Mouse (Mus musculus) cerebellum, adult 11 months (tissue): ENCODE measurements at regions not wholly inside any gene's neighbourhood (a gene's known extent, or its start where the extent isn't known, plus 50 kb on each side); places are given as distances from the start of the nearest gene placed in this dataset.

Source experiments
- DNase-seq: peaks from one replicate; pipeline ENCODE4 v3.0.0; 2022

DNA sequence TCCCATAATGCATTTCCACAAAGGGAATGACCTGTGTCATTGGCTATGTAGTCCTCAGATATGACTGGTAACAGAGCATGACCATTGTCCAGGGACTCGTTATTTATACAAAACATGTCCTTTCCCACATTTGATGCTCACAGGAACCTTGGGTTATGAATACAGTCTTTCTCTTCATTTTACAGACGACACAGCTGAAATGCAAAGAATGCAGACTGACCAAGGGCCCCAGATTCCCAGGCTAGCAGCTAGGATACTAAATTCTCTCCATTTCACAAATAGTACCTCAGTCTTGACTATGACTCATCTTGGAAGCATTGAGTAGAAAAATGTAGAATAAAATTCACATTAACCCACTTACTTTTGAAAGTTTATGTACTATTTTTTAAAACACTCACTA, 182.7 kb upstream of the Sox4 start:
- no peak for DNase-seq

DNA sequence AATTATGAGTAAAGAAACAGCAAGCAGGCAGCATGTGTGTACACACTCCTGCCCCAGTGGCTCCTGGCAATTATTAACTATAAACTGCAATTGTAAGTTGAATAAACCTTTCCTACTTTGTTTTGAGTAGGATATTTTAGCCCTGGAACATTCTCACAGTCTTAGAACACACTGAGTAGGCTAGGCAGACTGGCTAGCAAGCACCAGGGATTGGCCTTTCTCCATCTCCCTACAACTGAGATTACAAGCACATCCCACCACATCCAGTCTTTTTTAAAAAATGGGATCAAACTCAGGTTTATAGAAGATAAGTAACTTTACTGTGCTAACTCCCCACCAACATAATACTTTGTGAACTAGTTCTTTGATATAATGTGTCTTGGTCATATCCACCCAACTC, 174.0 kb upstream of the Sox4 start:
- DNase-seq, result no peak

DNA sequence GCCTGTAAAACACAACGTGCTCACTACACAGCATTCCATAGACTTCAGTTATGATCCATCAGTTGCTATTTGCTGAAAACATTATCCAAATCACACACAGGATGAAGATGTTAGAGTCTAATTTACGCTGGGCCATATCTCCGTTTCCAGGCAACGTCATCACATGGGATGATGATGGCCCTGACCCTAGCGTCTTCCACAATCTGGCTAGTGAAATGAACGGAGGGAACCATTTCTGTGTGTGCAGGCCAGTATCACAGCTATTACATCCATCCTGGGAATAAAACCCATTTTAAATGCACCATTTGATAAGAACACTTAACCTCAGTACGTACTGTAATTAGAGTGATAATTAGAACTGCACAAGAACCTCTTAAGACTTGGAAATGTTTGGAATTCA, 170.0 kb upstream of the Sox4 start:
- no peak for DNase-seq

DNA sequence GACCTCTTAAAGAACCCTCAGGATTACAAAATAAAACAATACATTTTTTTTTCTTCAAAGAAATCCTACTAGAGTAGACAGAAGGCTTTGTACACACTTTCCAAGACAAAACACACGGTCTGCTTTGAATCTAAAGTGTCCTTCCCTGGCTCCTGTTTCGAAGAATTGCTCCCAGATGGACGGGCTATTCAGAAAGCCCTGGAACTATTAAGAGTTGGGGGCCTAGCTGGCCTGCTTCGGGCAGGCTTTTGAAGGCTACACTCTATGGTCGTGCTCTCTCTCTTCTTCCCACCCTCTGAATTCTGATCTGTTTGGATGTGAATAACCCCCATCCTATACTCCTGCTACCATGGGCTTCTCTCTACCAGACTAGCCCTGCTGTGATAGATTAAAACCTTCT, 167.6 kb upstream of the Sox4 start:
- no peak for DNase-seq

DNA sequence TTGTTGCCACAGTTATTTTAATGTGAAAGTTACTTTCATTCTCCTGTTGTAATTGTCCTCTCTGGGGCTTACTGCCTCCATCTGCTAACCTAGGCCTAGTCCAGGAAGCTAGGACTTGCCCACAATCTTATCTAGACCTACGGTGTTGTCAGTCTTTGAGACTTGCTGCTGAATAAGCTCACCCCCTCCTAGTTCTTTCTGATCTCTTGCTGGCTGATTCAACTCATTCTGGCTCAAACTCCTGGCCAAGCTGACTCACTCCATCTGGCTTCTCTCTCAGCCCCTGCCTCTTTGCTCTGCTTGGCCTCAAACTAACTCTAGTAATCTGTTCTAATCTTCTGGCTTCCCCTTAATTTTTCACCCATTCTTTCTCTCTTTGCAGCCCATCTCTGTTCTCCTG, 165.8 kb upstream of the Sox4 start:
- DNase-seq, result no peak

DNA sequence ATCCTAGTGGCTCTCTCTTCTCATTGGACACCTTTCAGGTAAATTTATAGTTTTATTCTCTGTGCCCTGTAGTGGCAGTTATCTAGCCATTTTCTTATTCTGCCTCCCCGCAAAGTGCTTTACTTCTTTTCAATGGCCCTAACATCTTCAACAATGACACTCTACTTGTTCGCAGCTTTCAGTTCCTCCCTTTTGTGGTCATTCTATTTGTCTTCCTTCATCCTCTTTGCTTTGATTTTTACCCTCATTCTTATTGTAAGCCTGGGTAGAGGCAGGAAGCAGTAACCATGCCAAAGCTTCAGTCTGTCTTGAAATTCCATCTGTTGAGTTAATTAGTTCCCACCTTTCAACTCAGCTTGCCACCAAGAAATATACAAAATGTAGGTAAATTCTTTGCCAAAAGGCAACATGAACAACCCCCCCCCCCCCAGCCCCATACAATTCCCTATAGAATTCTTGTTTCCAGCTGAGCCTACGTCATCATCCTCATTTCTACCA, 161.5 kb upstream of the Sox4 start:
- DNase-seq, result no peak

DNA sequence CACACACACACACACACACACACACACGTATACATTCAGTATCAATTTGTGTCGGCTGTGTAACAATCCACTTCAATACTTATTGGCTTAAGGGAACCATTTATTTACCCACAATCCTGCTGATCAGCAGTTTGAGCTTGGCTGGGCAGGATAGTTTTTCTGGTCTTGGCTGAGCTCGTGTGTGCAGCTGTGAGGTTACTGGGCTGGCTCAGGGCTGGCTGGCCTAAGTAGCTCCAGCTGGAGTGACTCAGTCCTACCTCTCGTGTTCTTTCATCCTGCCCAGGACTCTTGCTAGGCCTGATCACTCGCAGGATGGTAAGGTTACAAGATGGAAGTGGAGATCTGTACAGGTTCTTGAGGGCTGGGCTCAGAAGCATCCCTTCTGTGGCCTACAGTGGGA, 156.6 kb upstream of the Sox4 start:
- DNase-seq, result no peak

DNA sequence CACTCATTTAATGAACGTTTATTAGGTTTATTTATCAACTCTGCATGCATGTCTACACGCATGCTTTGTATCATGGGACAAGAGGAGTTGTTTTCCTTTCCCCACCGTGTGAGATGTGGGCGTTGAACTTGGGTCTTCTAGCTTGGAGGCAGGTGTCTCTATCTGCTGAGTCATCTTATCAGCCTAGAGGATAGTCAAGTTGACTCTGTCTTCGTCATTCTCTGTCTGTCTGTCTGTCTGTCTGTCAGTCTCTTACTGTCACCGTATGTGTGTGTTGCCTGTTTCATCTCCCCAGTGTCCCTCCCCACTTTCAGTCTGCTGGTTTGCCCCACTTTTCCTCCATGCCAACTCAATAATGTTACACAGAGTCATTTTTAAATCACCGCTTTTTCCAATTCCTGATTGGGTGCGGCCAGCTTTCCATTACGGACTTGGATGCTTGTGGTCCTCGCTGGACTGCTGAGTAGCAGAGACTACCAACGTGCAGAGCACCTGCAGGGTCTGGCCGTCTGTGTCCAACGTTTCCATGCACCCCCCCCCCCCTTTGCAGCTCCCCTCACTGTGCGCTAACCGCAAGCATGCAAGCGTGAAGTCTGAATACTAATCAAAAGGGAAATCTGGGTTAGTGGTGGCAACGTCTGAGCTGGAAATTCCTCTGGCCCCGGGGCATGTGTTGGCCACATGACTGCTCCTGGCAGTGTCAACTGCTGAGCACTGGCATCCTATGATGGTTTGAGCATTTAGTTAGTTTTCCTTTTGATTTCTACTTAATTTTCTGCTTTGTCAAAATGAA, 155.7 kb upstream of the Sox4 start:
- no peak for DNase-seq

DNA sequence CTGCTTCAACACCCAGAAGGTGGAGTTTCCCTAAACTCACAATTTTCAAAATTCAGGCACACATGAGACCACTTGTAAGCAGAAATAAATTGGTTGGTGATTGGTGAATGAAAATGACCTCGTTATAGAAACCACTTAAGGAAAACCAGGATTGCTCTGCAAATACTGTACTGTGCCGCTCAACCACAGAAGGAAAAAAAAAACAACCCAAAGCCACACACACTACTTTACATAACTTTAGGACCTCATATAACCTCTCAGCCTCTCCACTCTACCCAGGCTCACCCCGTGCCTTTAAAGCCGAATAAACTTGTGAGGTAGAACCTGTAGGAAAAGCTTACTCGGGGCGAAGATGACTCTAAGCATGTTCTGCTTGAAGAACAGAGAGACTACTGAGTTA, 154.7 kb upstream of the Sox4 start:
- no peak for DNase-seq

DNA sequence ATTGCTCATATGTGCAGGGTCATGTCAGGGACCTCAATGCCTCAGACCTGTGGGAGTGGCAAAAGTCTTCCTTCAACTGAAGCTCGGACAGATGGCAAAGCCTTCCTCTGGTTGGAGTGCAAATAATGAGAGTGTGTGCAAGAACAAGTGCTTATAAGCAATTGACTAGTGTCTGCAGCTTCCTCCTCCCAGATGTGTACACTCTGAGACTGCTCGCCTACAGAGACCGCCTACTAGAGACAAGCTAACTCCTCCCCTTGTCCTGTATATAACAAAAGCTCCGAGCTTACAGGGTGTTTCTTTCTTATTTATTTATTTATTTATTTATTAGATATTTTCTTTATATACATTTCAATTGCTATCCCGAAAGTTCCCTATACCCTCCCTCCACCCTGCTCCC, 138.7 kb upstream of the Sox4 start:
- DNase-seq, result no peak

DNA sequence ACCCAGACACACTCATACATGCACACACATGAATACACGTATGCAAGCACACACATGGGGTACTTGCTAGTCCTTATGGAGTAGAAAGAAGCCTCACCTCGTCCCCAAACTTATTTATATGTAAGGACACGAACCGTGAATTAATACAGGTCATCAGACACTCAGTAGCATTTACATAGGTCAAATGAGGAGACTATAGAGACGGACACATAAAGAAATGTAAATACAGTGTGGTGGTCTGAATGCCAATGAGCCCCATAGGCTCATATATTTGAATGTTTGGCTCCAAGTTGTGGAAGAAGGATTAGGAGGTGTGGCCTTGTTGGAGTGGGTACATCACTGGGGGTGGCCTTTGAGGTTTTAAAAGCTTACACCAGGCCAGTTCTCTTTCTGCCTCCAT, 133.3 kb upstream of the Sox4 start:
- no peak for DNase-seq

DNA sequence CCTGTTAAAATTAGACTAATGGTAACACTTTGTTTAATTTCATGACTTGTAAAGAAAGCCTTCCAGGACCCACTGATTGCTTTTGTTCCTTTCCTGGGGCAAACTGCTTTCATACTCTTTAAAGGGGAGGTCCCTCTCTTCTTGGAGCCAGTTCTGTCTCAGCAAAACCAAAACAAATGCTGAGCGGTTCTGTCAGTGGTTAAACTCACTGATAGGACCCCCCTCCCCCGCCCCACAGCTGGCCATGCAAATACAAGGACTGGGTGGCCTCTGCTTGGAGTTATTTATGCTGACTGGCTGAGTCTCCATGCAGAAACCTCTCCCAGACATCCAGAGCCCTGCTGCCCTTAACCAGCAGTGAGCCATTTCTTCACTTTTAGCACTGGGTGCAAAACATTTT, 127.6 kb upstream of the Sox4 start:
- DNase-seq, result no peak

DNA sequence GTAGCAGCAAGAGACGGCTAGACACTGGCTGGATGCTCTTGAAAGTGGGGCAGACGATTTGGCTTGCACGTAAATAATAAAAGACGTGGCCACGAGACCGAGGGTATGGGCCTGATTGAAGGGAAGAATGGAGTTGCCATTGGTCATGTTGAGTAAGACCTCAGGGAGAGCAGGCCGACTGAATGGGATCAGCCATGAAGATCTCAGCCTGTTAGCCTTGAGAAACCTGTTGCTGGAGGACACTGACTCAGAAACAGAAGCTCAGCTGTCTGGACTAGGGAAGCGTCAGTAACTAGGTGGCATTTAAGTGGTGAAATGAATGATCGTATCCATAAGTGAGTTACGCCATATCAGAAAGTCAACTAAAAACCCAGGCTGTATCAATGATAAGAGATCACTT, 126.3 kb upstream of the Sox4 start:
- DNase-seq, result no peak

DNA sequence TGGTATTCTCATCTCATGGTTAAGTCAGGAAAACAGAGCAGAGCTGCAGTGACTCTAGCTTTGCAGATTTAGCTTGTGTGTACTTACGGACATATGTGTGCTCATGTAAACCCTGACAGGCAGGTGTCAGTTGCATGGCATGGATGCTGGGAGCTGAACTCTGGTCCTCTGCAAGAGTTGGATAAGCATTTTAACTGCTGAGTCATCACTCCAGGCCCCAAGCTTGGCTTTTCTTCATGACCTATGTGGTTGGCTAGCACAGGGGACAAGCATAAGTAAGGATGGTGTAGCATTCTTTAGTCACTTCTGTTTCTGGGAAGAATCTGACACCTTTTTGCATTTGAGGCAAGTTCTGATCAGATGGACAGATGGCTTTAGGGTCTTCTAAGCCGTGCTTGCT, 120.1 kb upstream of the Sox4 start:
- no peak for DNase-seq

DNA sequence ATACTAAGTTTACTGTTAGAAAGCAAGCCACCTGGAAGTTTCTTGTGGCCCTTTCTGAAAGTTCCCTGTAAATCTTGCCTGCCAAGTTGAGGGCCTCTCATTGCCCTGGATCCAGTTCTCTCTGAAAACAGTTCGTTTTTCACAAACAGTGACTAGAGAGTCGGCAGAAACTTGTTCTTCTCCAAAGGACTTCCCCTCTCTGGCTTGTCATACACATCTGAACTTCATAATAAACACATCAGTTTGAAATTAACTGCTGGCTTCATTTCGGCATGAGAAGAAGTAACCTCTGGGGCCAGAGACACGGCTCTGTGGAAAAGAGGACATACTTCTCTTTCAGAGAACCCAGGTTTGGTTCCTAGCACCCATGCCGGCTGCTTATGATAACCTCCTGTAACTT, 110.4 kb upstream of the Sox4 start:
- DNase-seq, result no peak

DNA sequence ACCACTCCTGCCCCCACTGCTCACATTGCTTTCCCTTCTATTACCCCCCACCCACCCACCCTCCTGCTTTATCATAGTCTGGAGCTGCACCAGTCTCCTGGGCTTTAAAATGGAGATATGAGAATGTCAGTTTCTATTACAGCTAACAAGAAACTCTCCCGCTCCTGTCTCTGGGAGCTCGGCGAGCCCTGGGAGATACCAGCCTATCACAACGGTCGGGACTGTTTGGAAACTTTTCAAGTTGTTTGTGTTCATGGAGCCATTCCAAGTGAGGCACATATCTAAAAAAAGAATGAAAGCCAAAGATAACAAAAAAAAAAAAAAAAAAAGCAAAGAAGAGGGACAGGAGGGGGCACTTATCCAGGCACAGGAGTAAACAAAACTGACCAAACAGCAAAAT, 105.2 kb upstream of the Sox4 start:
- no peak for DNase-seq

DNA sequence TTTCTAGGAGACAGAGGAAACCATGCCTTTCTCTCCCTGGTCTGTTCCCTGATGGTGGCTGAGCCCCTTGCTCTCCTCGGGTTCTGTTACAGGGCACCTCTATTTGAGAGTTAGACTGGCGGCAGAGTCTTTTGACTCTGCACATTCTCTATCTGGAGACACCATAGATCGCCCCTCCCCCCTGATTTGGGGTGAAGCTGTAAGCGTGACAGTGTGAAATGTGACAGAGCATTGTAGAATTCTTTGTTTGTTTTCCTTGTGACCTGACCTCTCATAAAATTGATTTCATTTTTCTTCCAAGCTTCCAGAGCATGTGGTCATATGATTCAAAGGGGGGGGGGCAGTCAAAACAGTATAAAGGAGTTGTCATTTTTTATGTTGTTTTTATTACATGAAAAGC, 96.2 kb upstream of the Sox4 start:
- DNase-seq, result no peak

DNA sequence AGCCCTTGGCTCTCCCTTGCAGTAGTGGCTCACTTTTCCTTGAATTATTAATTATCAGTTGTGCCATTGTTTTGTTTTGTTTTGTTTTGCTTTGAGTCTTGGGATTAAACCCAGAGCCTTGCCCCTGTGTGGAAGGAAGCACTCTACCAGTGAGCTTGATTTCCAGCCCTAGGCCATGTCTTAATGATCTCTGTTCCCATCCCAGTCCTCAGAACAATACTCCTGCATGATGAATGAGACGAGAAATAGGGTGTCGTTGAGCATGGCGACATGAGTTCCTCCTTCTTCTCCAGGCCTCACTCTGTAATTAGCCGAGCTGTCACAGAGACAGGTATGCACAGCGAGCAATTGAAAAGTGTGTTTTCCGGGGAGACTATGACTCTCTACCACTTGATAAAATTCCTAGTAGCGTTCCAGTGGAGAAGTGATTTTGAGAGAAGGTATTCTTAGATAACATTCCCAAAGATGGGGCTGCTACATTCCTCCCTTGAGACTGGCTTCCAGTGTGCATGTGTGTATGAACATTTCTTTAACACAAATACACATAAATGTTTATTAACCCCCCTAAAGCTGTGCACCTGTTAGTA, 95.6 kb upstream of the Sox4 start:
- no peak for DNase-seq

DNA sequence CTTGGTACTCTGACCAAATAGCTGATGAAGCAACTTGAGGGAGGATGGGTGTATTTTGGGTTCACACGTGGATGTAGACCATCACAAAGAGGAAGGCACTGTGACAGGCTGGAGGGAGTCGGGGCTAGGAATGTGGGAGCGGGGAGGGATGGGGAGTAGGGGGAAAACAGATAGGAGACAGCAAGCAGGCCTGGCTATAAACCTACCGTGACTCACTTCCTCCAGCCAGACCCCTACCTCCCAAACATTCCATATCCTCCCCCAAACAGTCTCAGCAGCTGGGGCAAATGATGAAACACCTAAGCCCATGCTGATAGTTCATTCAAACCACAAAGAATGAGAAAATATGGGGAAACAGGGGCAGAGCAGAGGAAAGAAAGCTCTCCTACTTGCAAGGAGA, 91.1 kb upstream of the Sox4 start:
- DNase-seq, result no peak

DNA sequence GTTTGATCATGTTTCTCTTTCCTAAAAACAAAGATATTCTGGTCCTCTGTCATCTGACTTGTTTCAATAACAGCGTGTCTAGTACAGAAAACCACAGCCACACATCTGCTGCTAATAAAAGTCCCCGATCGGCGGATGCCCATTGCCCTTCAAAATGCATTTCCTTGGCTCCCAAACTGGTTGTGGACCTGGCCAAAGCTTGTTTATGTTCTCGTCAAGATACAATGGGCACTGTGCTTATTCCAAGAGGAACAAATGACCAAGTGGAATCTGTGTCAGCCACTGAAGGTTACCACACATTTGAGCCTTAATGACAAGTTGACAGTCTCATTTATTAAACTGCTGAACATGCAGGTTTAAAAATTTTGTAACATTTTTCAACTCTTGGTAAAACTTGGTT, 86.8 kb upstream of the Sox4 start:
- DNase-seq, result no peak

DNA sequence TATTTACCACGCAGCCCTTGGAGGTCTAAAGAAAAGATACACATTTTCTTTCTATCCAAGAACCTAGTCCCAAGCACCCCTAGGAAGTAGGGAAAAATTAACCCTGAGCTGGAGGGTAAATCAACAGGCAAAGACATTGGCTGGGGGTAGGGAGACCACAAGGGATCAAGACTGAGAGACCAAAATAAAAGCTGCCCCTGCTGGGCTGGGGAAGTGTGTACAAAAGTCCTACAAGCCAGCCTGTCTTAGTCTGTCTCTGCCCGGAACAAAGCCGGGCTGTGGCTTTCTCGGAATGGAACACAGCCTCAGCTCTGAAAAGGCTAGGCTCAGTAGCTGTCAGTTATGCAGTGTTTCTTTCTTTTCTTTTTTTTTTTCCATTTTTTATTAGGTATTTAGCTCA, 81.4 kb upstream of the Sox4 start:
- DNase-seq, result no peak

DNA sequence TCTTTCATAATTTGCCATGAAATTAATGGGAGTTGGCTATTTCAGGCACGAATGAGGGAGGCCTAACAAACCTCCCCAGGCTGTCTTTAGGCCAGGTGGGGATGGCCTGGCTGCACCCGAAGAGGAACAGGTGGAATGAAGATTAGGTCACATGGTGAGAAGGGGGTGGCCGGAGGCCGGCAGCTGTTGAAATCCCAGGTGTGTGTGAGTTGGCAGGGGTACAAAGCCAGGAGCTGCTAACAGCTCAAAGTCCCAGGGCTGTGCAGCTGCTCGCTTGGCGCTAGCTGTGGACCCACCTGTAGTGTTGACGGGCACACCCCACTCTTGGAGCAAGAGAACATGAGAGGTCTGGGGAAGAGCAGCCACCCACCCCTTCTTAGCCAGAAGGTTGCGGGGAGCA, 80.9 kb upstream of the Sox4 start:
- DNase-seq, result no peak

DNA sequence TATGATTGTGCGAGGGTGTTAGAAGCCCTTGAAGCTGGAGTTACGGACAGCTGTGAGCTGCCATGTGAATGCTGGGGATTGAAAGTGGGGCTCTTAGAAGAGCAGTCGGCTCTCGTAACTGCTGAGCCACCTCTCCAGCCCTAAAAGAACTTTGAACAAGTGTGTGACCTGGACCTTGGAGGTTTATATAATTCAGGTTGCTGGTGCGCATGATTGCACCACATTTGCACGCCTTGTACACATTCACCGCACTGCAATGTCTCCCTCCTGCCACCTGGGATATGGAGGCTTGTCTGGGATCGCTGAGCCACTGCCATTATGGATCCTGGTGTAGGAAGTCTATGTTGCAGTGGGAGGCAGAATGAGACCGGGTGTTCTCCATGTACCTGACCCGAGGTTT, 73.6 kb upstream of the Sox4 start:
- no peak for DNase-seq

DNA sequence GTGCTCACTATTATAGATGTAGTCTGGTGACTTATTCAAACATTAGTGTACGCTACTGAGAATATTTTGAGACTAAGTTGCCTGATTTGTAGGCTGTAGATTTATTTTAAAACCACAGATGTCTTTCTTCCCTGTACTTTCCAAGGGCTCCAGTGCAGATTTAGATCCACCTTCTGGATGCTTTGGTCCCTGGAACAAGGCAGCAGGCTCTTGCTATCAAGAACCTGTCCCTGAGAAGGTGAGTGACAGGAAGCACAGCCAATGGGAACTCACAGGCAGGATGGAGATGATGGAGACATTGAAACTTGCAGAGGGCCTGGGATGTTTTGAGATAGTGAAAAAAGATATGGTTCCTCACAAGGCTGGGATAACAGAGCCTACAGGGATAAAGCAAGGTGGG, 70.0 kb upstream of the Sox4 start:
- DNase-seq, result no peak

DNA sequence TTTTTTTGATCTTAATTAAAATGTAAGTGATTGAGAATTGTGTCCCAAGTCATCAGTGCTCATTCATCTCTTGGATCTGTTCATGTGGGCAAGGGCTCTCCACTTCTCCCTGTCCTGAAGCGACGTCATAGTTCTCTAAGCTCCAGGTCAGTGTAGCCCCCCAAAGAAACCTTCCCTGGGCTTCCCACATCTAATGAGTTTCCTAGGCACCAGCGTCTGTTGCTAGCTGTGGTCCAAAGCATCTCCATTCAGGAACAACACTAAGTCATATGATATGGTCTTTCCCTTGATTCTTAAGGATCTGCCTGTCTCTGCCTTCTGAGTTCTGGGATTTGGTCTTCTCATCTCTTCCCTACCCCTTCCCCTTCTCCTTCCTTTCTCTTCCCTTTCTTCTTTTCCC, 66.3 kb upstream of the Sox4 start:
- DNase-seq, result no peak
